Mouse (Mus musculus) liver, postnatal 0 days (tissue): ENCODE data around the gene Mrvi1. TPM values are rescaled to one million over a fixed set of nuclear protein-coding genes. Genes with fewer than 3 reads are reported as not detected.

ENCODE experiments used
- ATAC-seq: fragments of 200-750 bp; cut with Nextera tagmentation; 2 replicates; pipeline ENCODE4 v1.8.0; 2017; ENCODE audit warnings: mild to moderate bottlenecking, moderate library complexity
- DNase-seq: peaks from one replicate; pipeline ENCODE4 v3.0.0-alpha.2; 2016
- H3K27ac ChIP-seq: fragments of 300-500 bp; sonication (generic); 2 replicates; pipeline ENCODE4 v1.5.1; 2014; ENCODE audit warnings: antibody characterized with exemption, moderate library complexity, mild to moderate bottlenecking, low read depth
- H3K27me3 ChIP-seq: fragments of 300-500 bp; sonication (generic); 2 replicates; pipeline ENCODE4 v1.6.1; 2014; ENCODE audit warnings: low read length, control low read depth, mixed read lengths; ENCODE audit not compliant: insufficient read depth
- H3K36me3 ChIP-seq: fragments of 300-500 bp; sonication (generic); replicated peaks from 2 replicates; pipeline ENCODE4 v1.6.1; 2014; ENCODE audit warnings: mild to moderate bottlenecking, control low read depth, low read length, moderate library complexity, mixed read lengths; ENCODE audit not compliant: insufficient read depth
- H3K4me1 ChIP-seq: fragments of 300-500 bp; sonication (generic); 2 replicates; pipeline ENCODE4 v1.6.1; 2014; ENCODE audit warnings: antibody characterized with exemption, mild to moderate bottlenecking, control low read depth; ENCODE audit not compliant: insufficient read depth
- H3K4me2 ChIP-seq: fragments of 300-500 bp; sonication (generic); 2 replicates; pipeline ENCODE4 v1.6.1; 2014; ENCODE audit warnings: low read depth, mild to moderate bottlenecking, low read length, moderate library complexity, mixed read lengths
- H3K4me3 ChIP-seq: fragments of 300-500 bp; sonication (generic); 2 replicates; pipeline ENCODE4 v1.5.1; 2014; ENCODE audit warnings: low read depth, low read length
- H3K9ac ChIP-seq: fragments of 300-500 bp; sonication (generic); replicated peaks from 2 replicates; pipeline ENCODE4 v1.6.1; 2014; ENCODE audit warnings: mild to moderate bottlenecking, moderate library complexity
- H3K9me3 ChIP-seq: fragments of 300-500 bp; sonication (generic); 2 replicates; pipeline ENCODE4 v1.6.1; 2016; ENCODE audit warnings: mild to moderate bottlenecking, control low read depth, low read length, mixed read lengths
- CTCF ChIP-seq: sonication (generic); IDR thresholded peaks from 2 replicates; pipeline ENCODE4 v1.5.1; 2016; ENCODE audit warnings: antibody characterized with exemption, low read depth
- EP300 ChIP-seq: IDR thresholded peaks from 2 replicates; pipeline ENCODE4 v1.6.1; 2016; ENCODE audit warnings: antibody characterized with exemption, low read depth, mild to moderate bottlenecking
- WGBS: fragments of 180-500 bp; shearing (Covaris S2); extraction: QIAGEN DNeasy Blood & Tissue Kit; methylation state at CpG from one replicate; pipeline ENCODE4 v1.1.7; 2014; ENCODE audit not compliant: insufficient replicate concordance; 5-methylcytosine and 5-hydroxymethylcytosine counted together
- polyA plus RNA-seq: library from polyadenylated mRNA; unstranded; fragments of >200 nt; fragmentation: Nextera tagmentation; extraction: Ambion mirVana; gene quantifications from 2 replicates; pipeline ENCODE4 v1.2.1, GENCODE M21; 2015

Gene Mrvi1
- polyA plus RNA-seq, 1 experiment from 2014 or later: 8.4 TPM

DNA sequence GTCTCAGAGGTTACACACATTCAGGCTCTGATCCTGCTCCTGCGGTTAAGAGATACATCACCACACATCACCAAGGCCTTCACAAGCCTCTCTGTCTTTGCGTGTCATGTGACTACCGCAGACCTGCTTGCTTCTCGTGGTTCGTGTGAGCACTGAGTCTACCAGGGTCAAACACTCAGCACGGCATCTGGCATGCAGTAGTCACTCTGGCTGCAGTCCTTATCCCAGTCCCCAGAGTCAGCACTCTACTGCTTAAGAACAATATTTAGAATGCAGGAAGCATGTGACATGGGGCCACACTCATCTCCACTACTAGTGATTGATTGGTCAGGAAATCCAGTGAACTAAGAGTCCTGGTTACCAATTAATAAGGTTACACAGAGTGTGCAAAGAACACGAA, 66.3 kb downstream of the Mrvi1 start:
- H3K9ac ChIP-seq: 0 out of 2 replicates have a peak overlapping the region, but pooled peaks have one; percentile 5
- DNase-seq: no peak
- H3K4me3 ChIP-seq: no peak overlapping the region
- 36% methylated on average over 7 of the region's 7 CpGs for WGBS
- H3K9me3 ChIP-seq: no peaks in the 10 kb centered on the region
- H3K36me3 ChIP-seq: no peaks in the 10 kb centered on the region
- H3K4me2 ChIP-seq: no peak overlapping the region
- peaks cover 39% of the 10 kb centered on the region for H3K4me1 ChIP-seq
- ATAC-seq: no peak
- TF ChIP-seq EP300: no peak
- no peak for TF ChIP-seq CTCF
- no peaks in the 10 kb centered on the region for H3K27me3 ChIP-seq
- peak overlapping the region; percentile 52 for H3K27ac ChIP-seq

DNA sequence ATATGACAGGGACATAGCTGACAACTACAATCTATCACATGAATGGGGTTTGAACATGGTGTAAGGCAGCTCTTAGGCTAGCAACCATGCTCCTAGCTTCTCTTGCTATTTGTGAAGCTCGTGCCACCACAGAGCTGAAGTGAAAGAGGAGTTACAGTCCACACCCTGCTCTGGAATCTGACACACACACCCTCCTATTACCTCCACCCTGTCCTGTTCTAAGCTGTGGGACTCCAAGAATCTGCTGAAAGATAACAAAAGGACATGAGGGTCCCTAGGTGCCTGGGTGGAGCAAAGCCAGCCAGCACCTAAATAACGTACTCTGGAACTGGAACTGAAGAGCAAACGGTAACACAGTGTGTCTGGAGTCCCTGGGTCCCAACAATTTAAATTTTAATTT, 67.7 kb downstream of the Mrvi1 start:
- Histone ChIP-seq H3K27ac (peak overlapping the region; percentile 56), H3K4me1 (peaks cover 25% of the 10 kb centered on the region), H3K4me2 (peak overlapping the region; percentile 48), H3K4me3 (no peak overlapping the region), H3K27me3 (no peaks in the 10 kb centered on the region), H3K36me3 (no peaks in the 10 kb centered on the region), H3K9ac (peak overlapping the region; percentile 18; the same call in 1 of the 2 replicates), H3K9me3 (no peaks in the 10 kb centered on the region)
- 53% methylated on average over 3 of the region's 3 CpGs for WGBS
- no peak for TF ChIP-seq CTCF
- TF ChIP-seq EP300: peak; percentile 92
- ATAC-seq: peak; percentile 91
- DNase-seq: peak; percentile 21

DNA sequence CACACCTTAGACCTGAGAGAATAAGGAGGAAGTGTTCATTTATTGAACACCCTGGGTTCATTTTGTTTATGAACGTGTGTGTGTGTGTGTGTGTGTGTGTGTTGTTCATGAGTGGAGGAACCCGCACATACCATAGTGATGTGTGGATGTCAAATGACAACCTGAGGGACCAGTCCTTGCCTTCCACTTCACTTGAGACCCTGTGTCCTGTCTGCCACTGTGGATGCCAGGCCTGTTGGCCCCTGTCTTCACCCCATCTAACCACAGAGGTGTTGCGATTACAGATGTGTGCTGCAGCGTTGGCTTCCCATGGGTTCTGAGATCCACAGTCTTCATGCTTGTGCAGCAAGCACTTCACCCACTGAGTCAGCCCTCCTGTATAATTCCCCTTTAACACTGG, 68.5 kb downstream of the Mrvi1 start:
- H3K27me3 ChIP-seq: no peaks in the 10 kb centered on the region
- DNase-seq: no peak
- no peaks in the 10 kb centered on the region for H3K36me3 ChIP-seq
- 0 out of 2 replicates have a peak overlapping the region, but pooled peaks have one; percentile 16 for H3K4me2 ChIP-seq
- no peak overlapping the region; the same call in 1 of the 2 replicates for H3K9ac ChIP-seq
- H3K9me3 ChIP-seq: no peaks in the 10 kb centered on the region
- H3K4me1 ChIP-seq: peaks cover 21% of the 10 kb centered on the region
- 89% methylated on average over 4 of the region's 4 CpGs for whole genome bisulfite sequencing
- TF ChIP-seq EP300: no peak
- no peak for TF ChIP-seq CTCF
- ATAC-seq: no peak
- no peak overlapping the region for H3K4me3 ChIP-seq
- H3K27ac ChIP-seq: peak overlapping the region; percentile 56

DNA sequence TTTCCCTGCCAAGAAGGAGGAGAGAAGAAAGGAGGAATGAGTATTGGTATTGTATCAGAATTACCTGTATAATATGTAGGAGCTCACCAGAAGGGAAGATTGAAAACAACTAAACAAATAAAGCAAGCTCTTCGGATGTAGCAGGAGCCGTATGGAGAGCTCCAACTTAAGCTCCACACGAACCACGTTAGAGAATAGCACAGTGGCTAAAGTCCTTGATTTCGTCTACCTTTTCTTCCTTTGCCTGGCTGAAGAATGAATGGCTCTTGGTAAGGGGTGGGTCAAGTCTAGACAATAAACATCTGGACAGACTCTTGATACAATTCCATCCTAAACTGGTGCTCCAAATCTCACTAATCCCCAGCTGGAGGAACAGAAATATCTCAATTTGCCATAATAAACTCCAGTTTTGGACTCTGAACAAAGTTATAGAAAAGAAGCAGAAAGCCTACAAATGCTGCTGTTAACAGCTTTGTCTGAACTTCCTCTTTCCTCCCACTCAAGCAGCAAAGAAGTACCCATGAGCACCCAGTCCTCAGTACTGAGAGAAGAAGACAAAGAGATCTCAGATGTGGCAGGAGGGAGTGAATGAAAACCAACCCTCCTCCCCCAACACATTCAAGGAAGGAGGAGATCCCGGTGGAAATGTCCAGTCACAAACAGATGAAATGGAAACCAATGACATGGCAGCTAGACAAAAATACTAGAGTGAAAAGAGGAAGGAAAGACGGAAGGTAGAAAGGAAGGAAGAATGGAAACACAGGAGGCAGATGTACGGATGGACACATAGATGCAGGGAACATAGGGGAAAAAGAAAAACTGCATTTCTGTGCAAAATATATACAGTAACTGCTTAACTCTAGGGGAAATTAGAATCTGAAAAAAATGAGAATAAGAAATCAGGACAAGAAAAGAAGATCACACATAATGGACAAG, 73.8 kb downstream of the Mrvi1 start:
- TF ChIP-seq EP300: no peak
- no peak for TF ChIP-seq CTCF
- Histone ChIP-seq H3K36me3 (no peaks in the 10 kb centered on the region), H3K27me3 (no peaks in the 10 kb centered on the region), H3K4me2 (0 out of 2 replicates have a peak overlapping the region, but pooled peaks have one; percentile 3), H3K27ac (peak overlapping the region; percentile 12; the same call in 1 of the 2 replicates), H3K4me1 (peaks cover 19% of the 10 kb centered on the region), H3K9ac (no peak overlapping the region), H3K9me3 (no peaks in the 10 kb centered on the region), H3K4me3 (no peak overlapping the region)
- DNase-seq: no peak
- no peak for ATAC-seq
- 59% methylated on average over 8 of the region's 8 CpGs for WGBS

DNA sequence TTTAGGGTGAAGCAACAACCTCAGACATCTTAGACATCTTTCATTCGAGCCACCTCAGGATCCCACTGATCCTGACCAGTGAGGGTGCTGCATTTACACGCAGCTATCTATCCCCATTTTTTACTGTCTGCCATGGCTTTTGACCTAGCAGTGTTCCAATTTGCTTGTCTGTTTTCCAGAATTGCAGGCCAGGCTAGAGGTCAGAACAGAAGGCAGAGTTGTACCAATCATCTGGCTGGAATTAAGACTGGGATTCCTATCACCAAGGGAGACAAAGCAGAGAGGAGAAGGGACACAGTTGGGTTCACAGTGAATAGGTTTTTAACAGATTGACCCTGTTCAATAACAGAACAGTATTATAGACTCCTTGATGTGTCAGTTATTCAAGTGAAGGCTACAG, 75.7 kb downstream of the Mrvi1 start:
- DNase-seq: no peak
- no peak for ATAC-seq
- no peaks in the 10 kb centered on the region for H3K27me3 ChIP-seq
- no peak overlapping the region for H3K9ac ChIP-seq
- H3K9me3 ChIP-seq: no peaks in the 10 kb centered on the region
- H3K27ac ChIP-seq: no peak overlapping the region
- no peak overlapping the region for H3K4me3 ChIP-seq
- TF ChIP-seq CTCF: no peak
- no peak for TF ChIP-seq EP300
- no peak overlapping the region for H3K4me2 ChIP-seq
- WGBS: 84% methylated on average over 2 of the region's 2 CpGs
- peaks cover 23% of the 10 kb centered on the region; the same call in 1 of the 2 replicates for H3K4me1 ChIP-seq
- no peaks in the 10 kb centered on the region for H3K36me3 ChIP-seq

DNA sequence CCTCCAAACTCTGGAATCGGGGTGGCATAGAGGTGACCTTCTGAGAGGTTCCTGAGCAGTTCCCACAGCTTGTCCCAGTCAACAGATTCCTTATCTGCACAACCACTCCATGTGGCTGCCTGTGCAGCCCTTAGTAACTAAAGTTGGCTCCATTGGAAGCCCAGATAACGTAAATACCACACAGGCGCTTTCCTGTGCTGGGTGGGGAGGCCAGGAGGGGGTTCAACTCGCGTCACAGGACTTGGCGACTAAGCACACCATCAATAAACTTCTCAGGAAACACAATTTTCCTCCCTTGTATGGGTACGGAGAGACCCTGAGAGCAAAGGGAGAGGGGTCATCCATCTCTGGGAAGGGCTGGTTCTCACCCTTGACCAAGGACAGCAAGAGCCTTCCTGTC, 79.0 kb downstream of the Mrvi1 start:
- no peak overlapping the region for H3K9ac ChIP-seq
- peak overlapping the region; percentile 38 for H3K4me2 ChIP-seq
- no peaks in the 10 kb centered on the region for H3K27me3 ChIP-seq
- H3K4me1 ChIP-seq: peaks cover 17% of the 10 kb centered on the region; the same call in 1 of the 2 replicates
- 46% methylated on average over 7 of the region's 7 CpGs for WGBS
- TF ChIP-seq CTCF: no peak
- peak; percentile 87 for TF ChIP-seq EP300
- H3K9me3 ChIP-seq: no peaks in the 10 kb centered on the region
- DNase-seq (peak; percentile 33), ATAC-seq (peak; percentile 92)
- H3K27ac ChIP-seq: peak overlapping the region; percentile 53; the same call in 1 of the 2 replicates
- no peak overlapping the region for H3K4me3 ChIP-seq
- H3K36me3 ChIP-seq: no peaks in the 10 kb centered on the region
